Mouse (Mus musculus) C2C12 (cell line): ENCODE measurements around the gene Lmf1. TPM values are rescaled to one million over a fixed set of nuclear protein-coding genes. Genes with fewer than 3 reads are reported as not detected.

Experiments used
- H3K27me3 ChIP-seq: one replicate; pipeline ENCODE4 v1.6.1; 2011; ENCODE audit not compliant: control insufficient read depth, insufficient read depth, insufficient read length
- H3K36me3 ChIP-seq: one replicate; pipeline ENCODE4 v1.6.1; 2011; ENCODE audit not compliant: control insufficient read depth, insufficient read depth
- H3K4me3 ChIP-seq: one replicate; pipeline ENCODE4 v1.5.1; 2011; ENCODE audit warnings: mild to moderate bottlenecking, control low read depth; ENCODE audit not compliant: poor library complexity, insufficient read depth, severe bottlenecking
- H3K79me2 ChIP-seq: one replicate; pipeline ENCODE4 v1.6.1; 2011; ENCODE audit not compliant: control insufficient read depth, insufficient read depth
- H3K79me3 ChIP-seq: one replicate; pipeline ENCODE4 v1.6.1; 2011; ENCODE audit warnings: low read depth, control low read depth
- H3ac ChIP-seq: one replicate; pipeline ENCODE3; 2011; ENCODE audit warnings: low read depth; ENCODE audit not compliant: control insufficient read depth, insufficient read length
- CEBPB ChIP-seq: IDR thresholded peaks from one replicate; pipeline ENCODE4 v1.6.1; 2011; ENCODE audit warnings: low read depth, mild to moderate bottlenecking, control low read depth, moderate library complexity
- CTCF ChIP-seq: IDR thresholded peaks from one replicate; pipeline ENCODE4 v1.5.1; 2011; ENCODE audit not compliant: control insufficient read depth, insufficient read depth, insufficient read length
- FOSL1 ChIP-seq: IDR thresholded peaks from one replicate; pipeline ENCODE4 v1.8.0; 2011; ENCODE audit warnings: mild to moderate bottlenecking, low read length; ENCODE audit not compliant: poor library complexity, insufficient read depth, severe bottlenecking
- MAX ChIP-seq: IDR thresholded peaks from one replicate; pipeline ENCODE4 v1.6.1; 2011; ENCODE audit warnings: mild to moderate bottlenecking, control low read depth
- MYOD1 ChIP-seq: IDR thresholded peaks from one replicate; pipeline ENCODE4 v1.6.1; 2011; ENCODE audit warnings: low read depth; ENCODE audit not compliant: control insufficient read depth, insufficient read length
- MYOG ChIP-seq: IDR thresholded peaks from one replicate; pipeline ENCODE4 v1.6.1; 2011; ENCODE audit not compliant: control insufficient read depth, insufficient read length; ENCODE audit errors: extremely low read depth
- USF1 ChIP-seq: IDR thresholded peaks from one replicate; pipeline ENCODE4 v1.6.1; 2011; ENCODE audit warnings: low read depth, mild to moderate bottlenecking, control low read depth, moderate library complexity
- long read RNA-seq, 2 experiments: library from polyadenylated mRNA; unstranded; transcript quantifications; one replicate each; pipeline ENCODE4 v2.0.0; 2019 to 2020
- polyA plus RNA-seq: library from polyadenylated mRNA; unstranded; fragments of >200 nt; fragmentation: generic; extraction: Trizol; gene quantifications from one replicate; pipeline ENCODE4 v1.2.1, GENCODE M21; 2012; ENCODE audit warnings: missing spikeins

The Lmf1 gene
- 14.0 TPM for polyA plus RNA-seq
- long read RNA-seq, experiment 1, partial matches to known transcripts: 3 of 31 reads
- long read RNA-seq, experiment 1, other reads (novel, unspliced or antisense): 25 of 31 reads
- long read RNA-seq, experiment 2, partial matches to known transcripts: 2 of 42 reads
- long read RNA-seq, experiment 2, other reads (novel, unspliced or antisense): 40 of 42 reads

- peak within 1 kb of the TSS; percentile 72 for H3K4me3 ChIP-seq
- peak within 1 kb of the TSS; percentile 89 for H3ac ChIP-seq
- no peaks in the 10 kb centered on the region for H3K79me2 ChIP-seq
- H3K27me3 ChIP-seq: no peaks in the 10 kb centered on the region
- no peaks in the 10 kb centered on the region for H3K36me3 ChIP-seq
- peak; percentile 77 for TF ChIP-seq MAX
- no peak for TF ChIP-seq MYOD1
- no peaks in the 10 kb centered on the region for H3K79me3 ChIP-seq
Observed at GRCm38 (mm10) chr17:25578920-25579319, at the start of gene Lmf1. Gene Lmf1, plus strand, starts transcription at chr17:25579085.

DNA sequence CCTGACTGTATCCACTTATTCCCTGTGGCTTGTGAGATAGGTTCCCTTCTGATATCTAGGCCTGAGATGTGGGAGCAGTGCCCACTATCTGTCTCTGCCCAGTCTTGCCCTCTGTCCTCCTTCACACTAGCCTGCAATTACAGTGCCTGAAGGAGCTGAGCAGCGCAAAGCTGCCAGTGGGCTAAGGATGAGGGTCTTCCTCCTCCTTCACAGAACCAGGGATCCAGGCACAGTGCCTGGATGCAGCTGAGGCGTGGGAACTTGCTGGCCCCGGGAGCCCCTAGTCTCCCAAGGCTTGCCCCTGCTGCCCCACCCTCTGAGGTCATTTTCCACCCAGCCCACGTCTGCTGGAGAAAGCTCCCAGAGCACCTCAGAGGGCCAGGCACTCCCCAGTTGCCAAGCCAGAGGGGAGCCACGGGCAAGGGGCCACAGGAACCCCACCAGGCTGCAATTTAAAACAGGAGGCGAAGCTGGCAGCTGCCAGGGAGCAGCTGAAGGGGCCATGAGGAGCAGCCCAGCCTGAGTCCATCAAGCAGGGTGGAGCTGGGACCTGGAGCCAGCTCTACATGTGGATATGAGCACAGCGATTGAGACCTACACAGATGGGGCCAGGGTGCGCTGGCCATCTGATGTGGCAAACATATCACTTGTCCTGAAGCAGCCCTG, 48.4 kb upstream of the Lmf1 start:
- Histone ChIP-seq H3K36me3 (no peaks in the 10 kb centered on the region), H3K4me3 (no peak overlapping the region), H3K79me2 (no peaks in the 10 kb centered on the region), H3K27me3 (no peaks in the 10 kb centered on the region), H3K79me3 (no peaks in the 10 kb centered on the region), H3ac (no peak overlapping the region)
- no peak for TF ChIP-seq MYOD1
- no peak for TF ChIP-seq MYOG
- TF ChIP-seq FOSL1: no peak
- no peak for TF ChIP-seq USF1
- no peak for TF ChIP-seq MAX
- no peak for TF ChIP-seq CTCF
- no peak for TF ChIP-seq CEBPB

- no peaks in the 10 kb centered on the region for H3K27me3 ChIP-seq
- no peaks in the 10 kb centered on the region for H3K79me3 ChIP-seq
- no peaks in the 10 kb centered on the region for H3K36me3 ChIP-seq
- H3K79me2 ChIP-seq: no peaks in the 10 kb centered on the region
- H3K4me3 ChIP-seq: no peak overlapping the region
- peak overlapping the region; percentile 58 for H3ac ChIP-seq
- TF ChIP-seq MYOD1: peak; percentile 66
- TF ChIP-seq CEBPB: peak; percentile 52
- TF ChIP-seq MYOG: no peak
Observed at GRCm38 (mm10) chr17:25538945-25539875, 39.7 kb upstream of the Lmf1 start.

DNA sequence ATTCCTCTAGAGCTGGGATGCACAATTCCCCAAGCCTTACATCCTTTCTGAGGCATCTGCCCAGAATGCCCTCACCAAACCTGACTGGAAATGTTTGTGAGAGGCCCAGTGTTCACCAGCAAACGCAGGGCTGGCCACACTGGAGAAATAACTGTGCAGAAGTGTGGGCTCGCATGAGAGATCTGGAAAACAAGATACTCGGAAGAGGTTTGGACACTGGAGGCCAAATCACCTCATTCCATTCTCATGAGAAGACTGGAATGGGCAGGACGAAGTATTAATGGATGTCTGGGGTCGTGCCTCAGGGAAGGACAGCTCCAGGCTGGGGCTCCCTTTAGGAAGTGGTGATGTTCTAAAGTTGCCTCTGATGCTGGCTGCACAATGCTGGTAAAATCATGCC, 38.2 kb upstream of the Lmf1 start:
- Histone ChIP-seq H3K79me3 (no peaks in the 10 kb centered on the region), H3K27me3 (no peaks in the 10 kb centered on the region), H3K4me3 (no peak overlapping the region), H3K79me2 (no peaks in the 10 kb centered on the region), H3ac (no peak overlapping the region), H3K36me3 (no peaks in the 10 kb centered on the region)
- TF ChIP-seq MYOD1: no peak
- TF ChIP-seq CEBPB: no peak
- TF ChIP-seq FOSL1: no peak
- TF ChIP-seq MAX: no peak
- TF ChIP-seq USF1: no peak
- TF ChIP-seq CTCF: no peak
- TF ChIP-seq MYOG: no peak

GRCm38 (mm10) chr17:25541768-25542167, 37.1 kb upstream of the Lmf1 start:
- Histone ChIP-seq H3K79me2 (no peaks in the 10 kb centered on the region), H3K79me3 (no peaks in the 10 kb centered on the region), H3K4me3 (no peak overlapping the region), H3K36me3 (no peaks in the 10 kb centered on the region), H3ac (no peak overlapping the region), H3K27me3 (no peaks in the 10 kb centered on the region)
- TF ChIP-seq MYOG (no peak), USF1 (no peak), CTCF (no peak), MYOD1 (no peak), MAX (no peak), CEBPB (no peak), FOSL1 (no peak)

DNA sequence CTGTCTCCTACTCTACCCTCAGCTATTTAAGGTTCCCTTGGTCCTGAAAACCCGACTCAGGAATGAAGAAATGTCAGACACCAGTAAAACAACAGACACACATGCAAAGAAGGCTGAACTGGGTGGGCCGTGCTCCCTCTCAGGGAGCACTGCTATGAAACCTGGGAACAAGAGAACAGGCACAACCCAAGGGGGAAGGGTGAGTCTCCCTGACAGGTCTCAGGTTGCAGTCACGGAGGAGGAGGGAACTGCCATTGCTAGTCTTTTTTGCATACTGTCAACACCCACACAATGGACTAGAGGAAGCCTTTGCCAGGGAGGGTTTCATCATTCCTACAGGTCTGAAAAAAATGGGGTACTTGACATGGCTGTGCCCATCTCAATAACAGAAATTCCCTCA, 31.9 kb upstream of the Lmf1 start:
- Histone ChIP-seq H3K79me2 (no peaks in the 10 kb centered on the region), H3K4me3 (no peak overlapping the region), H3K79me3 (no peaks in the 10 kb centered on the region), H3K36me3 (no peaks in the 10 kb centered on the region), H3K27me3 (no peaks in the 10 kb centered on the region), H3ac (no peak overlapping the region)
- TF ChIP-seq CTCF (no peak), USF1 (no peak), MAX (no peak), MYOD1 (no peak), MYOG (no peak), FOSL1 (no peak), CEBPB (no peak)
